Mouse (Mus musculus) liver, embryonic 13.5 days (tissue): ENCODE results near the gene Gabbr2. TPM values are rescaled to one million over a fixed set of nuclear protein-coding genes. Genes with fewer than 3 reads are reported as not detected.

Experiments
- ATAC-seq: fragments of 200-750 bp; cut with Nextera tagmentation; 2 replicates; pipeline ENCODE4 v1.8.0; 2017; ENCODE audit warnings: low read depth, mild to moderate bottlenecking, moderate number of reproducible peaks, moderate library complexity
- DNase-seq: peaks from one replicate; pipeline ENCODE4 v3.0.0; 2022
- H3K27ac ChIP-seq: fragments of 300-500 bp; sonication (generic); 2 replicates; pipeline ENCODE4 v1.5.1; 2015; ENCODE audit warnings: moderate library complexity, mild to moderate bottlenecking, inconsistent platforms
- H3K27me3 ChIP-seq: fragments of 300-500 bp; sonication (generic); 2 replicates; pipeline ENCODE4 v1.6.1; 2015; ENCODE audit warnings: mild to moderate bottlenecking, inconsistent platforms
- H3K36me3 ChIP-seq: fragments of 300-500 bp; sonication (generic); 2 replicates; pipeline ENCODE4 v1.6.1; 2015; ENCODE audit warnings: mild to moderate bottlenecking, inconsistent platforms
- H3K4me1 ChIP-seq: fragments of 300-500 bp; sonication (generic); replicated peaks from 2 replicates; pipeline ENCODE4 v1.6.1; 2015; ENCODE audit warnings: inconsistent platforms
- H3K4me2 ChIP-seq: fragments of 300-500 bp; sonication (generic); 2 replicates; pipeline ENCODE4 v1.6.1; 2015; ENCODE audit warnings: inconsistent platforms, mild to moderate bottlenecking, moderate library complexity
- H3K4me3 ChIP-seq: fragments of 300-500 bp; sonication (generic); replicated peaks from 2 replicates; pipeline ENCODE4 v1.5.1; 2015; ENCODE audit warnings: mild to moderate bottlenecking, inconsistent platforms
- H3K9ac ChIP-seq: fragments of 300-500 bp; sonication (generic); 2 replicates; pipeline ENCODE4 v1.6.1; 2015; ENCODE audit warnings: mild to moderate bottlenecking, inconsistent platforms
- H3K9me3 ChIP-seq: fragments of 300-500 bp; sonication (generic); replicated peaks from 2 replicates; pipeline ENCODE4 v1.6.1; 2016; ENCODE audit warnings: inconsistent platforms
- WGBS: fragments of 180-500 bp; shearing (Covaris S2); methylation state at CpG from one replicate; pipeline ENCODE4 v1.1.7; 2015; ENCODE audit not compliant: insufficient replicate concordance; 5-methylcytosine and 5-hydroxymethylcytosine counted together
- polyA plus RNA-seq: library from polyadenylated mRNA; unstranded; fragments of >200 nt; fragmentation: Nextera tagmentation; extraction: Ambion mirVana; gene quantifications from 2 replicates; pipeline ENCODE4 v1.2.1, GENCODE M21; 2015

The Gabbr2 gene
- polyA plus RNA-seq, 1 experiment from 2014 or later: 0.09 TPM

- Histone ChIP-seq H3K9ac (no peak overlapping the region), H3K36me3 (no peaks in the 10 kb centered on the region), H3K27ac (no peak overlapping the region), H3K27me3 (no peaks in the 10 kb centered on the region), H3K4me1 (peaks cover 44% of the 10 kb centered on the region), H3K9me3 (no peaks in the 10 kb centered on the region), H3K4me2 (no peak overlapping the region), H3K4me3 (no peak overlapping the region)
- WGBS: 69% methylated on average over 11 of the region's 11 CpGs
- DNase-seq (no peak), ATAC-seq (no peak)
These were observed 363.6 kb downstream of the Gabbr2 start for GRCm38 (mm10) chr4:46628081-46628480.

DNA sequence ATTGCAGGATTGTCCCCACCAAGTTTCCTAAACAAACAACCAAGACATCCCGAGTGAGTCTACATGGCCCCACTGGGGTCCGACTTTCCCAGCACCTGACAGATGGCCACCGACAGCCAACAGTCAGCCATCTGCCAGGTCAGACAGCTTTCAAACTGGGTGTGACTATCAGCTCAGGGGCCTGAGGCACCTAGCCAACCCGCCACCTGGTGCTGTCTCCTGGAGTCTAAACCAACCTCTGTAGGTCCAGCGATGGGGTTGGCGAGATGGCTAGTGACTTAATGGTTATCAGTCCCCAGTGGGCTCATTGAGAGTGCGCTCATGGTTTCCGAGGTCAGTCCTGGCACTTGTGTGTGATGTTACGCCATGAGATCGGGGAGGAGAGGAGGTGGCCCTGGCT lies 366.6 kb downstream of the Gabbr2 start:
- Histone ChIP-seq H3K4me2 (no peak overlapping the region), H3K4me3 (no peak overlapping the region), H3K27ac (no peak overlapping the region), H3K9me3 (no peaks in the 10 kb centered on the region), H3K27me3 (no peaks in the 10 kb centered on the region; the same call in 1 of the 2 replicates), H3K9ac (no peak overlapping the region), H3K36me3 (no peaks in the 10 kb centered on the region), H3K4me1 (peaks cover 27% of the 10 kb centered on the region)
- WGBS: 78% methylated on average over 10 of the region's 10 CpGs
- DNase-seq (no peak), ATAC-seq (no peak)

DNA sequence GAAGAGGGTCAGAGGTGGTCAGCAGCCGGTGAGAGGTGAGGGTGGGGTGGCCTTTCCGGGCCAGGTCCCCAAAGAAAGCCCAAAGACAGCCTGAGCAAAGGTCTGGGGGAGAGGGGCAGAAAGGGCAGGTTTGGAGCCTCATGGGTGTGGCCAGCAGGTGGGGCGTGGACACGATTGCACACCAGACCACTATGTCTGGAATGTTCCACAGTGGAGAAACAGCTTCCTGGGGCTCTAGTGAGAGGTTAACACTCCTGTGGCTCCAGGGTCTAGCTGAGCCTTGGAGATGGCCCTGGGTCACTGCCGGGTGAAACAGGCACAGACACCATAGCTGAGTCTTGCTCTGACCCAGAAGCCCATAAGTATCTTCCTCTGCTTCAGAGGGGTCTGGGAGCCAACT lies 368.7 kb downstream of the Gabbr2 start:
- no peaks in the 10 kb centered on the region for H3K36me3 ChIP-seq
- no peaks in the 10 kb centered on the region for H3K9me3 ChIP-seq
- H3K27ac ChIP-seq: no peak overlapping the region
- WGBS: 68% methylated on average over 5 of the region's 5 CpGs
- no peaks in the 10 kb centered on the region; the same call in 1 of the 2 replicates for H3K27me3 ChIP-seq
- ATAC-seq (no peak), DNase-seq (no peak)
- peaks cover 26% of the 10 kb centered on the region for H3K4me1 ChIP-seq
- no peak overlapping the region for H3K9ac ChIP-seq
- no peak overlapping the region for H3K4me3 ChIP-seq
- no peak overlapping the region for H3K4me2 ChIP-seq

DNA sequence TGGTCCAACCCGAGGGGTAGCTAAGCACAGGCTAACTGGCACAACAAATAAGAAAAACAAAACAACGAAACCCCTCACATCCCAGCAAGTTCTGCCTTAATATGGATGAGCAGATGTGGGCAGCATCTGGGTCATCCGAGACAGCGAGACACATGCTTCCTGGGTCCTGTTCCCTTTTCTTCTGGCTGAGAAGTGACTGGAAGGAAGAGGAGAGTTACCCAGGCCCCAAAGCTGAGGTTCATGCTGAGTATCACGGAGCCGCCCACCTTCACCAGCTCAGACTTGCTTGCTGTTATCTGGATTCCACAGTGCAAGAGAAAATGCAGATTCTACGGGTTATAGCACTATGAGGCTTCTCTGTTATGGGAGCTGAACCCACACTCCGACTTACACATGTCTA lies 370.7 kb downstream of the Gabbr2 start:
- Histone ChIP-seq H3K27ac (no peak overlapping the region), H3K4me1 (peaks cover 28% of the 10 kb centered on the region), H3K4me2 (peak overlapping the region; percentile 56; the same call in 1 of the 2 replicates), H3K9ac (peak overlapping the region; percentile 29; the same call in 1 of the 2 replicates), H3K36me3 (no peaks in the 10 kb centered on the region), H3K27me3 (peaks cover 4% of the 10 kb centered on the region; the same call in 1 of the 2 replicates), H3K4me3 (no peak overlapping the region), H3K9me3 (no peaks in the 10 kb centered on the region)
- DNase-seq (no peak), ATAC-seq (0 out of 2 replicates have a peak, but pooled peaks have one; percentile 39)
- 39% methylated on average over 8 of the region's 8 CpGs for WGBS

DNA sequence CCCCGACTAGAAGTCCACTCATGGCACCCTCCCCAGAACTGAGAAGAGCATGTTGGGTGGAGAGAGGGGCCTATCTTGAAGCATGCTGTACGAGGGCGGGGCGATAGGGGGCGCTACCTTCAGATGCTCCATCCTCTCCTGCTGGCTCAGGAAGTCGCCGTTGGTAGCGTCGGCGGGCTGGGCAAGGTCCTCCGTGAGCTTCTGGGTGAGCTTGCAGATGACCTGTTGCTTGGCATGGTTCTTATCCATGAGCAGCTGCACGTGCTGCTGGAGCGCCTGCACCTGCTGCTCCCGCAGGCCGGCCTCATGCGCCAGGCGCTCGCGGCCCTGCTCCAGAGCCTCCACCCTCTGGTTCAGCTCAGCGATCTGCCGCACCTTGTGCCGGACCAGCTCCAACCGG lies 371.3 kb downstream of the Gabbr2 start:
- Histone ChIP-seq H3K27ac (no peak overlapping the region), H3K4me3 (peak overlapping the region; percentile 32), H3K4me2 (peak overlapping the region; percentile 56), H3K4me1 (peaks cover 28% of the 10 kb centered on the region), H3K9ac (peak overlapping the region; percentile 29; the same call in 1 of the 2 replicates), H3K9me3 (no peaks in the 10 kb centered on the region), H3K27me3 (peaks cover 6% of the 10 kb centered on the region; the same call in 1 of the 2 replicates), H3K36me3 (no peaks in the 10 kb centered on the region)
- peak; percentile 41; the same call in 1 of the 2 replicates for ATAC-seq
- WGBS: 19% methylated on average over 23 of the region's 23 CpGs
- DNase-seq: peak; percentile 44

DNA sequence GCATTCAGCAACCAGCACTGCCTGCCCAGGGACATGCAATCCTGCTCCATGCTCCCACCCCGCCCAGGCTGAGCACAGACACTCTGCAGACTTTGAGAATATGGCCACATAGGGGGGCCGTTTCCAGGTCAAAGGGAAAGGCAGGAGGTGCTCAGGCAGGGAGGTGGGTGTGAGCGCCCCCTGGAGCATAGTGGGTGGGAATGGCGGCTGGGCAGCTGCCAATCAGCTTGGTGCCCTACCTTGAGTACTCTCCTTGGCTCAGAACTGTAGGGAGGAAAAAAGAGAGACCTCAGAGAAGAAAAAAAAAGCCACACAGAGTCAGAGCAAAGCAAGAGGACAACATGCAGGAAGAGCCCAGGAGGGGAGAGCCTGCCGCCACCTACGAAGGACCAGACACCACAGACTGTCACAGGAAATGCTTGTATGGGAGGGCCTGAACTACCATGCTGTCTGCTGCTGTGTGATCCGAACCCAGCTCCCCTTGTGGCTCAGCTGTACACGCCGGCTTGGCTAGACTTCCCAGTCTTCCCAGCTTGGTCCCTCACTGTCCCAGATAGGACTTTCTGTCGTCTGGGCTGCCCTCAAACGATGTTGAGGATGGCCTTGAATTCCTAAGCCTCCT lies 373.4 kb downstream of the Gabbr2 start:
- Histone ChIP-seq H3K9me3 (no peaks in the 10 kb centered on the region), H3K9ac (no peak overlapping the region), H3K36me3 (no peaks in the 10 kb centered on the region), H3K27ac (no peak overlapping the region), H3K4me1 (peaks cover 37% of the 10 kb centered on the region), H3K4me2 (no peak overlapping the region), H3K27me3 (peaks cover 19% of the 10 kb centered on the region), H3K4me3 (no peak overlapping the region)
- ATAC-seq (no peak), DNase-seq (no peak)
- WGBS: 47% methylated on average over 11 of the region's 11 CpGs

DNA sequence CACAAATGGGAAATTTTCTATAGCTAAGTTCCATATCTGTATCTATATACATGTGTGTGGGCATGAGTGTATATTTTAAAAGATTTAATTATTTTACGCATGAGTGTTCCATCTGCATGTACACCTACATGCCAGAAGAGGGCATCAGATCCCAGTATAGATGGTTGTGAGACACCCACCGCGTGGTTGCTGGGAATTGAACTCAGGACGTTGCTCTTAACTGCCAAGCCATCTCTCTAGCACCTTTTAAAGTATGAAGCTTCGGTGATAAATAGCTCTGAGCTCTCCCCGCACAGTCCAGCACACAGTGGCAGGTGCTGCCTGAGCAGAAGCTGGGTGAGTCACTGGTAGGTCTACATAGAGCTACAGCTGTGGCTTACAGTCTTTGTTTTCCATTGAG lies 374.3 kb downstream of the Gabbr2 start:
- peaks cover 38% of the 10 kb centered on the region for H3K4me1 ChIP-seq
- H3K9ac ChIP-seq: no peak overlapping the region
- no peak for DNase-seq
- no peaks in the 10 kb centered on the region for H3K36me3 ChIP-seq
- H3K4me3 ChIP-seq: no peak overlapping the region
- H3K4me2 ChIP-seq: no peak overlapping the region
- ATAC-seq: no peak
- no peaks in the 10 kb centered on the region for H3K9me3 ChIP-seq
- 46% methylated on average over 6 of the region's 6 CpGs for WGBS
- H3K27me3 ChIP-seq: peaks cover 19% of the 10 kb centered on the region
- no peak overlapping the region for H3K27ac ChIP-seq

GRCm38 (mm10) chr4:46614641-46615040 lies 377.0 kb downstream of the Gabbr2 start:
- H3K9me3 ChIP-seq: no peaks in the 10 kb centered on the region
- no peak overlapping the region for H3K9ac ChIP-seq
- DNase-seq (no peak), ATAC-seq (0 out of 2 replicates have a peak, but pooled peaks have one; percentile 35)
- 49% methylated on average over 9 of the region's 9 CpGs for WGBS
- no peak overlapping the region for H3K4me3 ChIP-seq
- H3K4me1 ChIP-seq: peaks cover 21% of the 10 kb centered on the region
- H3K4me2 ChIP-seq: 0 out of 2 replicates have a peak overlapping the region, but pooled peaks have one; percentile 15
- H3K27ac ChIP-seq: no peak overlapping the region
- H3K36me3 ChIP-seq: no peaks in the 10 kb centered on the region
- peaks cover 19% of the 10 kb centered on the region for H3K27me3 ChIP-seq

DNA sequence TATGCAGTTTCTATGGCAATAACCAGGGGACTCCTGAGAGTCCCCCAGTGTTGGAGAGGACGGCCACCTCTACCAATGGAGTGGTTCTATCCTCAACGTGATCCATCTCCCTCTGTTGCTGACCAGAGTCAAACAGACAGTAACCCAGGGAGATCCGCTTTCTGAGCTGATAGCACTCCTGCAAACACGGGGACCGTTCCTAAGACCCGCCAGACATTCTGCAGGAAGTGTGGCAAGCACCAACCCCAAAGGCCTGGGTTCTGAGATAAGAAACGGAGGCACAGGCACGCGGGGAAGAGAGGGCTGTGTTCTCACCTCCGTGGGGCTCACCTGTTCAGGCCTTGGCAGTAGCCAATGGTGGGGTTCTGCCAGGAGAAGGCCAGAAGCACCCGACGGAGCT lies 378.1 kb downstream of the Gabbr2 start:
- WGBS: 20% methylated on average over 12 of the region's 12 CpGs
- Histone ChIP-seq H3K36me3 (no peaks in the 10 kb centered on the region), H3K4me3 (no peak overlapping the region), H3K4me1 (peaks cover 16% of the 10 kb centered on the region), H3K9me3 (no peaks in the 10 kb centered on the region), H3K27me3 (peaks cover 19% of the 10 kb centered on the region), H3K4me2 (0 out of 2 replicates have a peak overlapping the region, but pooled peaks have one; percentile 15), H3K9ac (no peak overlapping the region), H3K27ac (no peak overlapping the region)
- ATAC-seq (no peak), DNase-seq (no peak)

Other genes with a start within 250 kb of the Gabbr2 start
- 0.10 and 0.13 TPM in 2 replicates for gene Anks6, start 65.6 kb upstream of the Gabbr2 start, polyA plus RNA-seq
- 0.40 and 0.56 TPM in 2 replicates for gene Galnt12, start 100.0 kb upstream of the Gabbr2 start, polyA plus RNA-seq
- 0.36 and 0.37 TPM in 2 replicates for gene Col15a1, start 216.3 kb upstream of the Gabbr2 start, polyA plus RNA-seq